Mouse (Mus musculus): ENCODE measurements around the gene Tspan13.
A peak's percentile ranks its signal among the peaks of the same experiment; 100 is the strongest.

Tspan13 gene

DNA sequence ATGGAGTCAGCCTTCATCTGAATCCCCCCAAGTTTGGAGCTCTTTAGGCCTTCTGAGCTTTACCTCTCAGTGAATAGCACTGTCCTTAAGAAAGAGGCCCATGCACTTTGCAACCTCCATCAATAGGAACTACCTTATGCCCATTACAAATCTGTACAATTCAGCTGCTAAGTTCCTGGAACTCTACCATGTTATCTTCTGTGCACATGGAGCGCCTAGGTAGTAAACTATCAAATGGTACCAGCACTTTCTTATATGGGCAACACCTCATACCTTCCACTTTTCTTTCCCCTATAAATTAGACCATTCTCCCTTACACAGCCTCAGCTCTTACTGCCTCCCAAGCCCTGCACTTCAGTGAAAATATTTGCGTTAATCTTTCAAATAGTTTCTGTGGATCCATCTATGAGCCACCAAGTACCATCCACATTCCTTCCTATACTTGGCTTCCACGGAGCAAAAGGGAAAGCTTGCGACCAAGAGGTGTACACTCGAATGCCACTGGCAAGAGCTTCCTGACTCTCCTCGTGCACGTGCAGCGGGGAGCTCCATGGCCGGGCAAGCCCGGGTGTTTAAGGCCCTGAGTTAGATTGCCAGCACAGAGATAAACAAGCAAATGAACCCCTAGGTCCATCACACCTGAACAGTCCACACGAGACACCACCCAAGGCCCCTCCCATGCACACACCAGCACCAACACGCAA is 11.5 kb downstream of the Tspan13 start:
- no peak for DNase-seq

DNA sequence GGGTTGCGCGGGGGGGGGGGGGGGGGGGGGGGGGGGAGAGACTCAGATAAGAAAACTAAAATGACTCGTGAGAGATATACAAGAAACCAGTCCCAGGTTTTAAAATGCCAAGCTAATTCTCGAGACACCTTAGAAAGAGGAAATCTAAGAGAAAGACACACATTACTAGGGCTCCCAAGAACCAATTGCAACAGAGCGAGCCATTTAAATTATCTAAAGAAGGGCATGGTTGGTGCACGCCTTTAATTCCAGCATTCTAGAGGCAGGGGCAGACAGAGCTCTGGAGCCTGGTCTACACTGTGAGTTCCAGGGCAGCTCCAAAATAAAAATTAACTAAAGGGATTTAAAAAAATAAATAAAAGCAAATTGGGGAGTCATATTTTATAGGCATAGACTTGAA is 12.6 kb downstream of the Tspan13 start:
- no peak for DNase-seq

DNA sequence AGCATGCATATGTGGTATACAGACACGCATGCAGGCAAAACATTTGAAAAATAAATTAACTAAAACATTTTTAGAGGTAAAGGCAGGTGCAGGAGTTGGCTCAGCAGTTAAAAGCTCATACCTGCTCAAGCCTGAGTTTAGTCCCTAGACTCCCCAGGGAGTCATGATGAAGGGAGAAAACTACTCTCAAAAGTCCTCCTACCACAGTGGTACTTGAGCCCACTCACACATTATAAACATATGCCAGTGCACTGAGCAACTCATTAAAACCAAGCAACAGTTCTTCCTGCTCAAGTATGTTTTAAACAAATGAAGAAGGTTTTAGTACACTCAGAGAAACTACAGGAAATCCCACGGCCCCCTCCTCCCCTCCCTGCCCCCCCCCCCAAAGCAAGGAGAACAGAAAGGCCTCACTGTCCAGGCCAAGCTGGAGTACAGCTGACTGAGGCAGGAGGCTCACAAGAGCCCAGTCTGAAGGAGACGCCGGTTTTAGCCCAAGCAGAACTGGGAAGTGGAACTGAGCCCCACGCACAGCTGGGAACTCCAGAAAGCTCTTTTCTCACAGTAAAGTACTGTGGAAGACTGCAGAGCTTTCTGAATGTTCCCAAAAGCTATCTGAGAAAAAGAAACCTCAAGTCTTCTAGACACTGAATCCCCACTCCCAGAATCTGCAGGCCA is 13.2 kb downstream of the Tspan13 start:
- no peak for DNase-seq

DNA sequence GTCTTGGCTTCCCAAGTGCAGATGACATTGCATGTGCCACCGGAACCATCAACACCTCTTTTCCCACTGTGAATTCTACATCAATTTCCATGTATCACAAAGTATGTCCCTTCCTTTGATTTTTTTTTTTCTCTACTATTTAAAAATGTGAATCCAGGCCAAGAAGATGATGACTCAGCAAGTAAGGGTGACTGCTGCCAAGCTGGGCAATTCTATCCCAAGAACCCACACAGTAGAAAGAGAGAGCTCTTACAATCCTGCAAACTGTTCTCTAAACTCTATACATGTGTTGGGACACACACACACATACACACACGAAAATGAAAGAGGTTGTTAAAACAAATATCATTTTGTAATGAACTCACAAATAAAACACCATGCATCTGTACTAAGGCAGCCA is 15.1 kb downstream of the Tspan13 start:
- DNase-seq: no peak

DNA sequence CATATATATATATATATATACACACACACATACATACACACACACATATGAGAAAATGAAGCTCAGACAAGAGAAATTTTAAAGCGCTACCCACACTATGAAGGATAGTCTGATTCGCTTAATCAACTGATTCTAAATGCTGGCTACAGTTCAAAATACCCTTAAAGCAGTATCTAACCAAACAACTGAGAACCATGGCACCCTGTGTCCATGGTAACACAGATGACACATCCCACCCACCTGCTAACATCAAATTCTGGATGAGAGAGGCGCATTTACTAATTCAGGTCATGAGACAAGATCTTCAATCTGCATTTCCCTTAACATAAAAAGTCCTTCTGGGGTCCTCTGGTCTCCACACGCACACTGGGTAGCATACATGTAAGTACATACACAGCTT is 16.2 kb downstream of the Tspan13 start:
- DNase-seq: no peak

DNA sequence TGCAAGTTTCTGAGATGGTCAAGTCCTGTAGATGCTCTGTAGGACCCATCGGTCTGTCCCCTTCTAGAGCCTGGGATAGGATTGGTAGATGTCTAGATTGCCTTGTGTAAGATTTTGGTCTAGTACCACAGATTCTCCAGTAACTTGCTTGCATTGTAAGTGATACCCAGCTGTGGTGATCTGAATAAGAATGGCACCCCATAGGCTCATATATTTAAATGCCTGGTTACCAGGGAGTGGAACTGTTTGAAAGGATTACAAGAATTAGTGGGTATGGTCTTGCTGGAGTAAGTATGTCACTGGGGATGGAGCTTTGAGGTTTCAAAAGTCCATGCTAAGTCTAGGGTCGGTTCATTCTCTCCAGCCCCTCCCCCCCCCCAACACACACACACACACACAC is 21.6 kb downstream of the Tspan13 start:
- no peak for DNase-seq

DNA sequence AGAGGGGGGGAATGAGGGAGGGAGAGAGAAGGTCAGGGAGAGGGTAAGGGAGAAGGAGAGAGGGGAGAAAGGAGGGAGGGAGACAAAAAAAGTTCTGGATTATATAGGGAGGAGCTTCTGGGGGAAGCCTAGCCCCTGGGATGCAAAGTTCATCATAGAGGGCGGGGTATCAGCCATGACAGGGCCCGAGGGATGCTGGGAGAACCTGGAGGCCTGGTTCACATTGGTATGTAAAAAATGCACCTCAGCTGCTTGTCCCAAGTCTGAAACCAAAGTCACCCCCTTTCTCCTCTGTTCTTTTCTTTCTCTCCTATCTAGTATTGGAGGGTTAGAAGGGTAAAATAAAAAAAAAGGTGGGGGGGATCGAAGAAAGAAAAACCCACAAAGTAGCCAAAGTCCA is 22.2 kb downstream of the Tspan13 start:
- no peak for DNase-seq

DNA sequence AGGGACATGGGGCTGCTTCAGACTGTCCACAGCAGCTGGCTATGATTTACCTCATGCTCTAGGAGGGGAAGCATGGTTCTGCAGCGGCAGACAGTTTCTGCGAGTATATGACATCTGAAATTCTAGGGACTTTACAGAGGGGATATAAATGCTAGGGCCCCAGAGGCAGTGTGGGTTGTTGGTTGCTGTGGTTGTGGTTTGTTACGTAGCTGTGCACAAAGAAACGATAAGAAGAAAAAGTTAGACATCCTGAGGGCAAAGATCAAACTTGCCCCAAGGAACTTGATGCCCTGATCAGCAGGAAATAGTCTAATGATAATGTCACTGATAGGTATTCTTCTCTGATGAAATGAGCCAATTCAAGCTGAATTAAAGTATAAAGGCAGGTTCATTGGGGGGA is 22.7 kb downstream of the Tspan13 start:
- DNase-seq: no peak

DNA sequence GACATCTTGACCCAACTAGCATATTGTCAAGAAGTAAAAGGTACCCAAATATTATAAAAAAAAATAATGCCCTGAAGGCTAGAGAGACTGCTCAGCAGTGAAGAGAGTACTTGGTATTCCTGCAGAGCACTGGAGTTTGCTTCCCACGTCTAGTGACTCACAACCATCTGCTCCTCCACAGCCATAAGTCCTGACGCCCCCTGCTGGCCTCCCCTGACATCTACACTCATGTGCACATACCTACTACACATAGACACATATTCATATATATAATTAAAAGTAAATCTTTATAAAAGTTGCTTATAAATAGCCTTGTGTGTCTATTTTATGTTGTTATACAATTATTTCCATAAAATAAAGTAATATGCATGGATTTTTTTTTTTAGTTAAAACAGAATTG is 24.5 kb downstream of the Tspan13 start:
- DNase-seq: no peak

DNA sequence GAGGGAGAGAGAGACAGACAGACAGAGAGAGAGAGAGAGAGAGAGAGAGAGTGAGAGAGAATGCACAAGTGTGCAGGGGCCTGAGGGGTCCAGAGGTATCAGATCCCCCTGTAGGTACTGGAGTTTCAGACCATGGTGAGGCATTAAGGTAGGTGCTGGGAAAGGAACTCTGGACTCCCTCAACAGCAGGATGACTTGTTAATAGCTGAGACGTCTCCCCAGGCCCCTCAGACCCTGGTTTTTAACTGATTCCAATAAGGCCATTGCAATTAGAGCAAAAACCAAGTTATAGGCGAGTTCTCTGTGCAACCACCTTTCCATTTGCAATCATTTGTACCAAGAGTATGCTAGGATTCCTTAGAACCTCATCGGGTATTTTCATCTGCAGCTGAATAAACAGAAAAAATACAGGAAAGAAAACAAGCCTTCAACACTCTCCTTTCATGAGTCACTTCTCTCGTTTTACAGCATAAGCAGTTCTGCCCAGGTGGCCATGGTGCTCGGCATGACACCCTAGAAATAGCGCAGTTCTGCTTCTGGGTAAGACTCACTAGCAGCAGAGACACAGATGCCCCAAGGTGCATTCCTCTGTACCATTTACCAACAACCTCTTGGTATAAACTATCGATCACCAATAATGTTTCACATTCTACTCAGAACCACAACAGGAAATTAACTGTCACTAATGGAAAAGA is 28.9 kb downstream of the Tspan13 start:
- DNase-seq: no peak

DNA sequence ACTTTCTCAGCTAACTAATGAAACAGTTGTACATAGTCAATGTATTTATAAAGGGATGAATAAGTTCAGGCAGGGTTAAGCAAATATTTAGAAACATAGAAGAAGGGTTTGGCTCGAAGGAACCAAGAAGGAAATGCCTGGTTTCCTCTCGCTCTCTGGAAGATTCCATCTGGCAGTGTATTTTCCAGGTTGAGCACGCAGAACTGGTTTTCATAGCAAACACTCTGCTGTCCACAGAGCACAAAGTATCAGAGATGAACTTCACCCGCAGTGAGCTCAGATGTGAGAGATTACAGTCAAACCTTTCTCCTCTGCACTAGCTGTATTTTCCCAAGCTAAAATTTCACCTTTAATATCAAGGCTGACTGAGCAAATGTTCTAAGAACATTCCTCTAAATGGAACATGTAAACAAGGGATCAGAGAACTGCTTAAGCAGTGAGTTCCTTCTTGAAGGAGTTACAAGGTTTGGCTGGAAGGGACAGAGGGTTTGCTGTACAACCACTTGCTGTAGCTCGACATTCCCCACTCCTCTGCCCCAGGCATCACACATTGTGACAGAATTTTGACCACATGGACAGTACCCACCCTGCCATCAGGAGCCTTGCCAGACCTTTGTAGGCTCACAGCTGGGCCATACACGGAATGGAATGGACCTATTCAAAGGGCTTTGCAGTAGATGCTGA is 33.8 kb downstream of the Tspan13 start:
- no peak for DNase-seq

DNA sequence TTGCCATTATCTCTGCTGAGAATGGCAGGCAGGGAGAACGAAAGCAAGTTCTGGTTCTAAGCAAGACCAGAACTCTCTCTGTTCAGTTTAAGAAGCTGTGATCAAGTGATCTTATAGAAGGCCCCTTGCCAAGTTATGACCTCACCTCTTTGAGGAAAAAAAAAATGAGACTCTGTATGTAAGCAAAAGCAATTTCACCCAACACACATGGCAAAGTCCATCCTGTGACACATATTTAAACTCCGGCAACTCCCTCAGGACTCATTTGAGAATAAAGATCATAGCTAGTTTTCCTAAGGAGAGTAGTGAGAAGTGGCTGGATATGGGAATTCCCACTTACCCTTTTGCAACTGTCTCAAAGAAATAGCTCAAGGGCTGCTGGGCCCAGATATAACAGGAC is 34.7 kb downstream of the Tspan13 start:
- no peak for DNase-seq

DNA sequence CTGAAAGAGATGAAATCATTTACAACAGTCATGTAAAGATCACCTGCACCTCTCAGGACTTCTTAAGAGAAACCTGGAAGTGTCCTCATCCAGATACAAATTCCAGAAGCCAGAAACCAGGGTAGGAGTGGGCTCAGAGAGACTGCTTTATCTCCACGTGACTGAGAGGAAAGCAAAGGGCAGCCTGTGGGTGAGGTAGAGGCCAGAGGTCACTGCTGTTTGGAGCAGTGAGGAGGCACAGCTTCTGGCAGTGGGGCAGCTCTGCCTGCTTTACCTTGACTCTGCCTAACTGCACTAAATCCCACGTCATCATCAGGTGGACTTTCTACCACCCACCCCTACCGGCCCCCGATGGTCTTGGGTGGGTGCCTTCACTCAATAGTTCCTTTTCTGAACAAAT is 37.6 kb downstream of the Tspan13 start:
- DNase-seq: no peak

DNA sequence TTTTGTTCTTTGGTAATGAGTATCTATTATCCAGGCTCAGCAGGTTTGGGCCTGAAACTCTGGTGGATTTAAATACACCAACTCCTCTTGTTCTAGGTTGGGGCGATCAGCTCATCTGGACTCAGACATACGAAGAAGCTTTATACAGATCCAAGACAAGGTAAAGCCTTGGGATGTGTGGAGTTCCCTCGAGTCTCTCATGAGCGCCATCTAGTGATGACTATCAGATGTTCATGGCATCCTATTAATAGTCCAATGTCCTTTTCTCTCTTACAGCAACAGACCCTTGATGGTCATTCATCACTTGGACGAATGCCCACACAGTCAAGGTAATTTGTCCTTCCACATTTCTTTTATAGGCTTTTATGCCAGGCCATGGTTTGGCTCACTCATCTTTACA is 46.5 kb downstream of the Tspan13 start:
- DNase-seq: peak in 1 of 2 experiments; percentile 19

DNA sequence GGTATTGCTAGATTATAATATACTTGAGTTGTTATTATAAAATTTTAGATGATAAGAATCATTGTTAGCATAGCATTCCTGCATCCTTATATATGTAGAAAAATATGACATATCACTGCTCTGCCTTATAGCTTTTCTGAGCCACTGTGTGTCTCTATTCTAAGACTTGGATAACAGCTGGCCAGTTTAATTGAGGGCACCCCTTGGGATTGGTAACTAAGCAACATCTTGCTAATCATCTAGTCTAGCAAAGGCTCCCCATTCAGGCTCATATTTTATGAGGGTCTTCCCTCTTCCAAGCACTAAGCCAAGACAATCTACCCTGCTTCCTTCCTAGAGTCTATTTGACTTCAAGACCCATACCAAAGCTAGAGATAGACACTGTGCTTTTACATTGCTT is 48.2 kb downstream of the Tspan13 start:
- DNase-seq: no peak

DNA sequence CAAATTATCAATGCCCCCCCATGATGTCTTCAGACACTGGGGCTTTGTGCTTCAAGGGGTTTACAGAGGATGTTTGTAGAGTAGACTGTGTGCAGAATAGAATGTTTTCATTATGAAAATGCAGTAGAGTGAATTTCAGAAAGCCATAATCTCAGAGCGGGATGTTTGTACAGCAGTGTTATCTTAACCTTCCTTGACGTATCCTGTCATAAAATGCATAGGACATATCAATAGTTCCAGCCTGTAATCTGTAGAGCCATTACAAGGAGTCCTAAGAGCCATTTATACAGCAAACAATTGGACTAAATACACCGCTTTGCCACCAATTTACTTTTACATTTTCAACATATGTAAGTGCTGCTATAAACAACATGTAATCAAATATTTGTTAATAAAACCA is 48.7 kb downstream of the Tspan13 start:
- no peak for DNase-seq

DNA sequence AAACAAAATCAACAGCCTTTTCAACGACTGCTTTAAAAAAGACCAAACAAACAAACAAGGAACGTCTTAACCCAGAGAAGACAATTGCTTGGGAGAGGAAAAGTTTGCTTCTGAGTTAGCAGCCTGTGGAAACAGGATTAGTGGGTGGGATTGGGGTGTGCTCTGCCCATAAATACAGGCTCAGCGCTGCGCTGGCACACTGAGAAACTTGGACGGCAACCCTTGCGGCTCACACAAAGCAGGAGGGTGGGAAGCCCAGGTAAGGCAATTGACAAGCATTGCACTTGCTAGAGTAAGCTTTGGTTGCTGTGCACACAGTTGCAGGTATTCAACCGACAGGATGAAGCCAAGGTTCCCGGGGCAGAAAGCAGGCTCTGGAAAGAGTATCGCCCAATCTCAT is 49.6 kb downstream of the Tspan13 start, which contains the start of gene Agr2:
TSS of gene Agr2 (plus strand) at position 197 of the 400 bp plus-strand sequence.
- DNase-seq: no peak

DNA sequence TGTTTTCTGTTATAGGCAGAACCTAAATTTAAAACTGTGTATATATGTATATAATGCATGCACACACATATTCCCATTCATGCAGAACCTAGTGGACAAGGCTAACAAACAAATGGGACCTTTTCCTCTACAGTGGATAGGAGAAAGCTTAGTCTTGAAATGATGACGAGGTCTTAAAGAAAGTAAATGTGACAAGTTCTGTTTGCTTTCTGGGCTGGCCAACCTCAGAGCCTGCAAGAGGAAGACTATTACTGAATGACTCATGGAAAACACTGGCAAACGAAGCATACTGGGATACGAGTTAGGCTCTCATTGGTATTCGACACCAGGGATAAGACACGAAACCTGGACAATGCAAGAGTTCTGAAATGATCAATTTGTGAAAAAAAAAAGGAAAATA is 57.6 kb downstream of the Tspan13 start:
- DNase-seq: no peak

DNA sequence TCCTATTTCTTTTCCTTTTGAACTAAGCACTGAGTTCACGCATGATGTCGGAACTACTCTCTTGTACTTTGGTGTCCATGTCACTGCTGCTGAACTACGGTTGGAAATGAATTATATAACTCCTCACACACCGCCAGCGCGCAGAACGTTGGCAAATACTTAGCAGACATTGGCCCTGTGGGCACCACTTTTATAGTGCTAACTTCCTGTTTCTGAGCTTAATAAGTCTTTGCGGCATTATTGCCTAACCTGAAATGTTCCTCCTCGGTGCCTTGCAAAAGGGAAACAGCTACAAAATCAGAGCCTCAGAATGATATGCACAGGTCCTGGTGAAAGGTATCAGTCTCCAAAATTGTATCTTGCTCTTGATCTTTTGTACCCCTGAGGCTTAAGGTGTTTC is 58.8 kb downstream of the Tspan13 start:
- DNase-seq: no peak

DNA sequence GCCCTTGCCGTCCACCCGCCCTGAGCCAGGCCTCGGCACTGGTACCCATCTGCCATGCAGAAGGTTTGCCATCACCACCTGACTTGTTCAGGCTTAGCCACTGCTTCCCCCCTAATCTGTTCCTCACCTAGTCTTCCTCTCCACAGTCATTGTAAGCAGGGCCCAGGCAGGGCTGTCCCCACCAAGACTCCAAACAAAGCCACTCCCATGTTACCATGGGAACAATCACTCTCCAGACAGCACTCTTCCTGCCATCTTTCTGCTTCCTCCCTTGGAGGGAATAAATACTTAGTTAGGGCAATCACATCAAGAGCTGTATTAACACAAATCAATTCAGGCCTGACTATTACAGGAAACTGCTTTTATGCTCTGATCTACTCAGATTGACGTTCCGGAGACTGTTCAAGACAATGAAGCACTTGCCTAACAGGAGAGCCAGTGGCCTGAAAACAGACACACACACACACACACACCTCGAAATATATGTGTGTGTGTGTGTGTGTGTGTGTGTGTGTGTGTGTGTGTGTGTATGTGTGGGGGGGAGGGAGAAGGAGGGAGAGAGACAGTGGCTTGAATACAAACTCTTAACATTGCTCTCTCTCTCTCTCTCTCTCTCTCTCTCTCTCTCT is 60.5 kb downstream of the Tspan13 start:
- peak in 1 of 2 experiments; percentile 30 for DNase-seq

DNA sequence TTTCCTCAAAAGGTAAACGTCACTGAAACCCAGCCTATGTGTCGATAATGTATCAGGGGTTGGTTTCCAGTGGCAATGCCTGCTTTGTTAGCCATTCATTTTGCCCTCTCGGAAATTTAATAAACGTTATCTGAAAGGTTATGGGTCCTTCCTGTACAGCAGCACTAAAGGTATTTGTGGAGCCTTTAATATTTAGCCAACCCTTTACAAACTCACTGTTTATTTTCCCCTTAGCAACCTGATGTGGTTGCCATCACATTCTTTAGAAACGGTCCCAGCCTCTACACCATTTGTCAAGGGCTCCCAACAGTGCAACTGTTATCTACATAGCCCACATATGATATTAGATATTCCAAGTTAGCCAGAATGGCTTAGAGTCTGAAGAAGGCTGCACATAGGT is 62.7 kb downstream of the Tspan13 start:
- DNase-seq: no peak

DNA sequence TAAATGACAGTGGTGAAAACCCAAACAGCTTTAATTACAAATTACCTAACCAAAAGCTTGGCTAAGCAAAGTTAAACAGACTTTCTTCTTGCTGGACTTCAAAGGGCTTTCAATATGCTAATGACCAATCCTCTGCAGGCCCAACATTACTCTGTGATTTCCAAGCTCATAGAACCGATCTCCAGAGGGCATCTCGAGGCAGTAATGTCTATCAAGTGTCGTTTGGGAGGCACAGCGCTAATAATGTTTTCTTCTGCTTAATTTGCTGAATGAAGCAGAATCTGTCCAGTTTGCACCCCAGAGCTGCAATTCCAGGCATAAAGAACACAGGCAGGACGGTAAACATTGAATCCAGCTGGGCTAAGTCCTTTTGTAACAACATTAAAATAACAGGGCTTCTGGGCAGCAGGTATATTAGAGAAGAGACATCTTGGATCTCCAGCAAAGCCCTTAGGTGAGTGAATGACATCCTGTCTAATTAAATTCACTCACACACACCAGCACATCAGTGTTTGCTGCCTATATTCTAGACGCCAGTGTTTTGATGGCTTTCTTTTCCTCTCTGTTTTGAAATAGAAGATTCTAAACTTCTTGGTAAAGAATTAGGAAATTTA is 64.6 kb downstream of the Tspan13 start:
- no peak for DNase-seq

DNA sequence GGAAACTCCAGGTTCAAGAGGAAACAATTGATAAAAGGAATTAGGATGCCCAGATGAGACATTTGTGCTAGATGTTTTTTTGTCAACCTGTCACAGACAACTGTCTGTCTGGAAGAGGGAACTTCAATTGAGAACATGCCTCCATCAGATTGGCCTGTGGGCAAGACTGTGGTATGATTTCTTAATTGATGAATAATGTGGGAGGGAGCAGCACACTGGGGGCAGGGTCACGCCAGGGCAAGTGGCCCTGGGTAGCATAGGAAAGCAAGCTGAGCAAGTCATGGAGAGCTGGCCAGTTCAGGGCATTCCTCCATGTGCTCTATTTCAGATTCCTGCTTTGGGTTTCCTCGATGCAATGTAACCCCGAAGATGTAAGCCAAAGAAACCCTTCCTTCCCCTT is 66.4 kb downstream of the Tspan13 start:
- DNase-seq: no peak

All from kidney, adult 8-10 months (tissue).